Mouse (Mus musculus) Patski (cell line): ENCODE measurements around the gene Sdk2. TPM values are rescaled to one million over a fixed set of nuclear protein-coding genes. Genes with fewer than 3 reads are reported as not detected.

ENCODE experiments used
- ATAC-seq: fragments of 100-300 bp; one replicate; pipeline ENCODE4 v1.8.0; 2021
- CTCF ChIA-PET: fragments of 350-600 bp; sonication (Branson Sonifier 250); formaldehyde crosslinking; loops from one replicate; lab custom pipeline; 2022; ENCODE audit warnings: inconsistent platforms; lab: Charles Lee
- POLR2A ChIA-PET: fragments of 350-600 bp; sonication (Branson Sonifier 250); formaldehyde crosslinking; loops from one replicate; lab custom pipeline; 2022; ENCODE audit warnings: antibody characterized with exemption, inconsistent platforms; lab: Charles Lee
- DNase-seq: peaks from one replicate; pipeline ENCODE4 v3.0.0-alpha.2; 2011; ENCODE audit warnings: low read depth, low spot score
- H3K27me3 ChIP-seq: fragments of 371-371 bp; one replicate; pipeline ENCODE4 v1.5.1; 2021
- CTCF ChIP-seq: fragments of 100-300 bp; IDR thresholded peaks from one replicate; pipeline ENCODE4 v1.5.1; 2021
- in situ Hi-C: fragments of 300-500 bp; cut with MboI; formaldehyde crosslinking; loops from 3 replicates; pipeline ENCODE4 v1.11.1; 2018; ENCODE audit warnings: low pct_unique_long_range_greater_than_20kb, mixed read lengths
- polyA plus RNA-seq: library from polyadenylated mRNA; unstranded; gene quantifications from one replicate; pipeline ENCODE4 v1.2.3, GENCODE M21; 2021

Gene Sdk2
- polyA plus RNA-seq, 1 experiment from 2014 or later: not detected

DNA sequence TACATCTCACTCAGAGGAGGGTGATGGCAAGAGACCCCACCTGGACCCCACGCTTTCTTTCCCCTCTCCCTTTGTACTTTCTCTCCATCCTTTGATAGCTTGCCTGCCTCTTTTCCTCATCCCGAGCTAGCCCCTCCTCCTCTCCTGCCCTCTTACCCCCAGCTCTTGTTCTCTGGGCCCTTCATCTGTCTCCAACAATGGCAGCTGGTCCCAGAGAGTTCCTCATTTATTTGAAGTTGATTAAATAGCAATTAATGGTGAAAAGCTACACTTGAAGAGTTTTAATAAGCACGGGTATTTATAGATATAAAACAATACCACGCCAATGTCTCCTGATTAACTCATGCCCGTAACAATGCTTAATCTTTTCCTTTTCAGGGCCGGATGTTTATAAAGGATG, 222.9 kb downstream of the Sdk2 start:
- no peak for TF ChIP-seq CTCF
- in situ Hi-C loops: no loop called here
- ChIA-PET POLR2A (no interaction called here), CTCF (no interaction called here)
- peaks cover 7% of the 10 kb centered on the region for H3K27me3 ChIP-seq
- ATAC-seq: no peak
- DNase-seq: no peak

GRCm38 (mm10) chr11:113842879-113843278, 224.0 kb downstream of the Sdk2 start:
- ChIA-PET CTCF (no interaction called here), POLR2A (no interaction called here)
- ATAC-seq: no peak
- no peak for DNase-seq
- in situ Hi-C loops: no loop called here
- no peak for TF ChIP-seq CTCF
- peaks cover 7% of the 10 kb centered on the region for H3K27me3 ChIP-seq

- no peaks in the 10 kb centered on the region for H3K27me3 ChIP-seq
- ATAC-seq: no peak
- in situ Hi-C loops: no loop called here
- TF ChIP-seq CTCF: no peak
- POLR2A ChIA-PET: no interaction called here
- CTCF ChIA-PET: no interaction called here
- no peak for DNase-seq
Observed at GRCm38 (mm10) chr11:113831608-113832007, 235.2 kb downstream of the Sdk2 start.

DNA sequence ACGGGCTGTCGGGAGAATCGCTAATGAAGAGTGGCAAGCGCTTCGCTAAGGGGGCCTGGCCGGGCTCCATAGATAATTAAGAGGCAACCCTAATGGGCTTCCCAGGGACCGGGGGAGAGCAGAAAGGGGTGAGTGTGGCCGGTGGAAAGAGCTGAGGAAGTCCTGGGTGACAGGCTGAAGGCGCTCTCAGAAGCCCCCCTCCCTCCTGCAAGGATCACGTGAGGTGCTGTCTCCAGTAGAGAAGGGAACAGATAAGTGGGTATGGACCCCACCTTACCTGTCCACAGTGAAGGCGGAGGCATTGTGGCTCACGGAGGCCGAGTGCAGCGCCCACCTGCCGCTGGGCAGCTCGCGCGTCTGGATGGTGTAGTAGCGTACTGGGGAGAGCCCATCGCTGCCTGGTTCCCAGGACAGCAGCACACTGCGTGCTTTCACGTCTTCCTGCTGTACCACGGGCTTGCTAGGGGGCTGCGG, 238.7 kb downstream of the Sdk2 start:
- in situ Hi-C loops: no loop called here
- POLR2A ChIA-PET: no interaction called here
- no peak for DNase-seq

DNA sequence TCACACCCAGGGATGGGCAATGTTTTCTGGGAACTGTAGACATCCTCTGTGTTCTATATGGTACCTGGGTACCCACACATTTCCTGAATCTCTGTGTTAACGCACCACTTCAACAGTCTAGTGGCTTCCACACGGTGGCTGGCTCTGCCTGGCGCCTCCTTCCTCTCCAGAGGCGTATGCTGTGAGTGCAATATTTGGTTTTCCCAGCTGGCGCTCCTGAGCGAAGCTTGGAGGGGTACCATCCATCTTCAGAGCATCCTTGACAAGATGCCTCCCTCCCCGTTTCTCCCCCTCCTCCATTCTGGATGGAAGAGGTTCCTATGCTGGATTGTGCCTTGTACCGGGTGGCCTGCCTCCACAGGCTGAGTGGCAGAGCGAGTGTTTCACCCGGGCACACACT, 246.8 kb downstream of the Sdk2 start:
- DNase-seq (no peak), ATAC-seq (no peak)
- TF ChIP-seq CTCF: no peak
- H3K27me3 ChIP-seq: peaks cover 7% of the 10 kb centered on the region
- in situ Hi-C loops: no loop called here
- ChIA-PET CTCF (no interaction called here), POLR2A (no interaction called here)

More for the DNA sequence above, 238.7 kb downstream of the Sdk2 start:
- H3K27me3 ChIP-seq: peaks cover 8% of the 10 kb centered on the region
- TF ChIP-seq CTCF: no peak
- ATAC-seq: no peak
- CTCF ChIA-PET: no interaction called here

GRCm38 (mm10) chr11:113819001-113819400, 247.8 kb downstream of the Sdk2 start:
- ChIA-PET POLR2A (interaction anchor here (0.6 kb wide), 1 partner anchor 129 kb away, joined by 9 read pairs; no protein-coding TSS in a partner anchor), CTCF (no interaction called here)
- H3K27me3 ChIP-seq: peaks cover 7% of the 10 kb centered on the region
- ATAC-seq (no peak), DNase-seq (no peak)
- in situ Hi-C loops: no loop called here
- no peak for TF ChIP-seq CTCF

DNA sequence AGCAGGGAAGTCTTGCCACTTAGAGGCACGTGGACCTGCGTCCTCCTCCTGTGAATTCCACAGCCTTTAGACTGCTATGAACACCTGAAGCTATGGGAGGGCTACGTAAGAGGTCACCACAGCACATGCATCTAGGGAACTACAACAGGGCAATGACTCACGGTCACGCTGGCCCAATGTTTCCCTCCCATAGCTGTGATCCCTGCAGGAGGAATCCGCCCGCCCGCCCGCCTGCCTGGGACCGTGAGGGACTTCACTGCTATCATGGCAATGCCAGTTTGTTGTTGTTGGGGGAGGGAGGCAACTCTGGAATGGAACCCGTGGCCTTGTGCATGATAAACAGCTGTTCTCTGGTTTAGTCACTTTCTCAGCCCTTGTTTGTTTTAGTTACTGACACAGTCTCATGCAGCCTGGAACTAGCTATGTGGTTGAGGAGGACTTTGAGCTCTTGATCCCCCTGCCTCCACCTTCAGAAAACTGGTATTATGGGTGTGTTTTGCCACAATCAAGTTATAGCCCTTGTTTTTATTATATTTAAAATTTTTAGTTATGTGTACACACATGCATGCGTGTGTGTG, 249.8 kb downstream of the Sdk2 start:
- peaks cover 3% of the 10 kb centered on the region for H3K27me3 ChIP-seq
- no peak for TF ChIP-seq CTCF
- DNase-seq: no peak
- CTCF ChIA-PET: interaction anchor here (1.3 to 1.4 kb wide), 3 partner anchors 108 to 165 kb away, joined by 3 to 4 read pairs (median 3); no protein-coding TSS in a partner anchor
- POLR2A ChIA-PET: interaction anchor here (0.6 kb wide), 1 partner anchor 639 kb away, joined by 4 read pairs; no protein-coding TSS in a partner anchor
- in situ Hi-C loops: no loop called here
- ATAC-seq: no peak

GRCm38 (mm10) chr11:113816439-113816838, 250.4 kb downstream of the Sdk2 start:
- DNase-seq: no peak
- ATAC-seq: no peak
- CTCF ChIA-PET: interaction anchor here (1.3 to 1.4 kb wide), 2 partner anchors 108 to 164 kb away, joined by 3 to 4 read pairs; no protein-coding TSS in a partner anchor
- TF ChIP-seq CTCF: no peak
- in situ Hi-C loops: no loop called here
- peaks cover 3% of the 10 kb centered on the region for H3K27me3 ChIP-seq
- POLR2A ChIA-PET: no interaction called here

DNA sequence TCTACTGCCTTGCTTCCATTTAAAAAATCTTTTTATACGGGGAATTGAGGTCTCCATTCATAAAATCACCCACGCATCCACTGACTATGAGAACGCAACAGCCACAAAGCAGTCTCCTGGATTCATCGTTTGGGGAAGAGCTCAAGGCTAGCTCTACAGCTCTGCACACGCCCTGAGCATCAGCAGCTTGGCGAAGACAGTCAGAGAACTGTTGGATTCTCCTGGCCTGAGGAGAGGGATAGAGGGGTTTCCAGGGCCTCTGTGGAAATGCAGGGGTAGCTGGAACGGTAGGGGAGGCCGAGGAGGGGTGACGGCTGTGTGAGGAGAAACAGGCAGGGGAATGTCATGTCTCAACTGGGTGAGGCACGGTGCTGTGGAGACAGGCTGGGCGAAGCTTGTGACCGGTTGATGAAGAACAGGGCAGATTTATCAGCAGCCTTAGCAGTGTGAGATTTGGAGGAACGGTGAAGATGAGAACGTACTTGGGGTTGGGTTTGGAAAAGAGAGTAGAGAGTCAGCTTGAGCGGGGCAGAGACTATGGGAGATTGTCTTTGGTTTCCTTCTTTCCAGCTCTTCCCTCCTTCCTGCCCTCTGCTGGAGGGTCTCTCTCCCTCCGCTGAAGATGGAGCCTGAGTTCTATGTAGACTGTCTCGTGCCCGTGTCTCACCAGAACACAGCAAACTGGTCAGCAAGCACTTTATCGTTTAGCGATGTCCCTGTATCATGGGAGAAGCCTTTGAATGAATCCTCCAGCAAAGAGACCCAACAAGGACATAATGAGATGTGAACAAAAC, 255.1 kb downstream of the Sdk2 start:
- DNase-seq (no peak), ATAC-seq (no peak)
- in situ Hi-C loops: loop anchor here (5.0 kb wide), 4 partner anchors 109 to 634 kb away; partner anchors contain the start of gene Slc39a11
- no peak for TF ChIP-seq CTCF
- ChIA-PET CTCF (interaction anchor here (0.6 to 2.6 kb wide), 27 partner anchors 15 to 636 kb away, joined by 3 to 32 read pairs (median 5); partner anchors contain the start of genes Cog1, Cpsf4l and Slc39a11), POLR2A (interaction anchor here (1.2 to 2.4 kb wide), 3 partner anchors 61 to 108 kb away, joined by 3 to 12 read pairs (median 5); no protein-coding TSS in a partner anchor)
- H3K27me3 ChIP-seq: no peaks in the 10 kb centered on the region
